Mouse (Mus musculus): ENCODE measurements around the gene Mboat2. TPM values are rescaled to one million over a fixed set of nuclear protein-coding genes. Genes with fewer than 3 reads are reported as not detected.

Mboat2 gene
- polyA plus RNA-seq, 1 experiment = 0.78 TPM

DNA sequence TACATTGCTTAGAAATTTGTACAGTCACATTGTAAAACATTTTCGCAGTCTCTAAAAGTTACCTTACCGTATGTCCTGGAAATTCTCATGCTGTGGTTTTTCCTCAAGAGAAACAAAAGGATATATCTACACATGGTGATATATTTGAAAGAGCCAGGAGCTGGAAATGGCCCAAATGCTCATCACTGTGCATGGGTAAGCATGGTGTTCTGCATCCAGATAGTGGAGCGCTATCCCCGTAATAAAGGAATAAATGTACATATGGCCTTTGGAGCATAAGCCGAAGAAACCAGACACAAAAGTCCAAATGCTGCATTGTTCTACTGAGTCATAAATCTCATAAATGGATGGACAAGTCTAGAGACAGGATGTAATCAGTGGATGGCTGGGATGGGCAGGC lies 72.1 kb downstream of the Mboat2 start:
- no peak for TF ChIP-seq TAL1 (IDR thresholded peaks at IDR 0.05; ENCODE audit: low read length)
- no peak for TF ChIP-seq GATA1 (IDR thresholded peaks at IDR 0.05; ENCODE audit: low read length)
- Histone ChIP-seq H3K4me3 (replicated peaks) (no peak overlapping the region), H3K27me3 (ENCODE audit: control insufficient read depth) (no peaks in the 10 kb centered on the region), H3K36me3 (ENCODE audit: control insufficient read depth) (peaks cover 58% of the 10 kb centered on the region), H3K9me3 (ENCODE audit: control insufficient read depth, low read length) (no peaks in the 10 kb centered on the region), H3K4me1 (ENCODE audit: control insufficient read depth) (peaks cover 24% of the 10 kb centered on the region)

DNA sequence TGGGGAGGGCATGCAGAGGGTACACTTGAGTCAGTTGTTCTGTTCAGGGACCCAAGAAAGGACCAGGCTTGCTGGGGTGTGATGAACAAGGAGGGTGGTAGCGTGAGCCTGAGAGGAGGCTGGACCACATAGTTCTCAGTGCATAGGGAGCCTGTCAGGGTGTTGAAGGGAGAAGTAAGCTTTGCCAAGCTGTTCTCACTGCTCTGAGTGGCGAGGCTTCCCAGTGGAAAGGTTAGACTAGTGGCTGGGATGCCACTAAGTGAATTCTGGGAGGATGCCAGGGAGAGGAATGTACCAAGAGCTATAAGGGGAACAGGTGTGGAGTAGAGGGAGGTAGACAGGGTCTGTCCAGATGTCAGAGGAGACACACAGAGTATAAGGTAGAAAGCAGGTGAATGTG lies 77.2 kb downstream of the Mboat2 start:
- H3K36me3 ChIP-seq (ENCODE audit: control insufficient read depth) = peaks cover 54% of the 10 kb centered on the region
- no peak for TF ChIP-seq GATA1 (IDR thresholded peaks at IDR 0.05; ENCODE audit: low read length)
- no peak overlapping the region for H3K4me3 ChIP-seq (replicated peaks)
- H3K9me3 ChIP-seq (ENCODE audit: control insufficient read depth, low read length) = no peaks in the 10 kb centered on the region
- H3K27me3 ChIP-seq (ENCODE audit: control insufficient read depth) = no peaks in the 10 kb centered on the region
- H3K4me1 ChIP-seq (ENCODE audit: control insufficient read depth) = peaks cover 30% of the 10 kb centered on the region

DNA sequence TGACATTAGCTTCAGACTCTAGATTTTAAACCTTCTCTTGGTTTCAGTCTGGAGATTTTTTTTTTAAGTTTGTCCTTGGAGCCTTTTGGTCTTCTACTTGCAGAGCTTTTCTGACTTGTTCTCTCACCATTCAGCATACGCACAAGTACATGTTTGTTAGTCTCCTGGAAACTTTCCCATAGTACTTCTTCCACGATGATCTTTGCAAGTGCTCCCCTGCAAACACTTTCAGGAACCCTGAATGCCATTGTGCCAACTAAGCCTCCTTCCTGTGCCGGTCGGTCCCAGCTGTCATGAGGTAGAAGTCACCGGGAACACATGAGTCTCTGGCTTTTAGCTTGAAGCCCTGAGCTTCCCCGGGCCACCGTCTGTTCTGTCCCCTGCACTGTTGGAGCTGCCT lies 79.0 kb downstream of the Mboat2 start:
- Histone ChIP-seq H3K9me3 (ENCODE audit: control insufficient read depth, low read length) (no peaks in the 10 kb centered on the region), H3K36me3 (ENCODE audit: control insufficient read depth) (peaks cover 53% of the 10 kb centered on the region), H3K27me3 (ENCODE audit: control insufficient read depth) (no peaks in the 10 kb centered on the region), H3K4me1 (ENCODE audit: control insufficient read depth) (peaks cover 30% of the 10 kb centered on the region), H3K4me3 (replicated peaks) (no peak overlapping the region)
- no peak for TF ChIP-seq TAL1 (IDR thresholded peaks at IDR 0.05; ENCODE audit: low read length)
- no peak for TF ChIP-seq GATA1 (IDR thresholded peaks at IDR 0.05; ENCODE audit: low read length)

DNA sequence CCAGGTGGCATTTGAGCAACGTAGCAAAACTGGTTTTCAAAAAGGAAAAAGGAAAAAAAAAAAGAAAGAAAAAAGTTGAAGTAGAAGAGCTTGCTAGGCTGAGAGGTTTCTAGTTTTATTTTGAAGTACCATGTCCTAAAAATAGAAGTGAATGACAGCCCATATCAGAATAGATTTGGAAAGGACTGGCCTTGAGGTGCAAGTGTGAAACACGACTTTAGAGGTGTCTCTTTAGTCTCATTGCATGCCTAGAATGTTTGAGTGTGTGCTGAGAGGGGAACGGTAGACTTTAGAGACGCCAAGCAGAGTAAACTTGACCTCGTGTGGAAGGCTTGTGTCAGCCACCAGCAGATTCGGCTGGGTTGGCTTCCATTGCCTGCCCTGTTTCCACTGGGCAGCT lies 81.5 kb downstream of the Mboat2 start:
- peaks cover 20% of the 10 kb centered on the region for H3K4me1 ChIP-seq (ENCODE audit: control insufficient read depth)
- no peaks in the 10 kb centered on the region for H3K27me3 ChIP-seq (ENCODE audit: control insufficient read depth)
- H3K9me3 ChIP-seq (ENCODE audit: control insufficient read depth, low read length) = no peaks in the 10 kb centered on the region
- H3K36me3 ChIP-seq (ENCODE audit: control insufficient read depth) = peaks cover 54% of the 10 kb centered on the region
- no peak for TF ChIP-seq GATA1 (IDR thresholded peaks at IDR 0.05; ENCODE audit: low read length)
- no peak for TF ChIP-seq TAL1 (IDR thresholded peaks at IDR 0.05; ENCODE audit: low read length)
- H3K4me3 ChIP-seq (replicated peaks) = no peak overlapping the region

DNA sequence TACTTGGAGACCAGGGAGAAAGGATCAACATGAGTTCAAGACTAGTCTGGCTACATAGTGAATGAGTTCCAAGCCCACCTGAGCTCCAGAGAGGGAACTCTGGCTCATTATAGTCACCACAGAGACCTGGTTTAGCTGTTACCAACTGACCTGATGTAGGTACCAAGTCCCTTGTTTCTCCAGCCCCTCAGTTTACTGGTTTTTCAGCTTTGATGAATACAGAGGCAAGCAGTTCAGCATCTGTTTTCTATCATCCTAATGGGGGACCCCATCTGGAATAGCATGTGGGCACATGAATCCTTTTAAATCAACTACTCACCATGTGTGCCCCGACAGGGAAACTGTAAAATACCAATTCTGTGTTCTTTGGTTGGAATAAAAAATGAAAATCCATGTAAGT lies 82.2 kb downstream of the Mboat2 start:
- H3K4me3 ChIP-seq (replicated peaks) = no peak overlapping the region
- H3K9me3 ChIP-seq (ENCODE audit: control insufficient read depth, low read length) = peaks cover 2% of the 10 kb centered on the region; the same call in 1 of the 2 replicates
- peaks cover 13% of the 10 kb centered on the region for H3K4me1 ChIP-seq (ENCODE audit: control insufficient read depth)
- H3K36me3 ChIP-seq (ENCODE audit: control insufficient read depth) = peaks cover 58% of the 10 kb centered on the region
- TF ChIP-seq TAL1 (IDR thresholded peaks at IDR 0.05; ENCODE audit: low read length) (no peak), GATA1 (IDR thresholded peaks at IDR 0.05; ENCODE audit: low read length) (no peak)
- H3K27me3 ChIP-seq (ENCODE audit: control insufficient read depth) = no peaks in the 10 kb centered on the region

DNA sequence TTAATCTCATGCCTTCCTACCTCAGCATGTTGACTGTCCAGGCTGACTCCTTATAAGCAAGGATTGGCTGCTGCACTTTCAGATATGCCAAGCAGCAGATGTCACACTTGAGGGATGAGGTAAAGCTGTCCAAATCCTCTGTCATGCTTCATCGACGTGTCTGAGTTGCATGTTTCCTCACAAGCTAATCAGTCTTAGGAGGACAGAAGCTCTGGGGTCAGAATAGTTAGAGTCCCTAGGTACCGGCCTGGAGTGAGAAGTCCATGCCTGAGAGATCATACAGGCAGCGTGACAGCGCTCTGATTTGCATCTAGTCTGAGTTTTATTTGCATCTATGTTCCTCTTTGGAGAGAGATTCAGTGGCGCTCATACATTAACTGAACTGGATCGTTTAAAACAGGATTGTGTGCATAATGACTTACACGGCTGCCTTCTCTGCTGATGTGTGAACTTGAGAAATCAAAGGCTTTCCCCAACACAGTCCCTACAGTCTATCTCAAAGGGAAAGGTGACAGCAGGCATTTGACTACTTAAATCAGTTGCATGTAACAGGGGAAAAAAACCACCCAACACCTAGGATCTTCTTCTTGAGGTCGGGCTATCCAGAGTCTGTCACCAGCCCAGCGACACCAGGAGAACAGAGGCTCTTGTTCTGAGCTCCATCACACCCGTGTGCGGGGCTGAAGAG lies 88.0 kb downstream of the Mboat2 start:
- TF ChIP-seq TAL1 (IDR thresholded peaks at IDR 0.05; ENCODE audit: low read length) (no peak), GATA1 (IDR thresholded peaks at IDR 0.05; ENCODE audit: low read length) (no peak)
- H3K27me3 ChIP-seq (ENCODE audit: control insufficient read depth) = no peaks in the 10 kb centered on the region

DNA sequence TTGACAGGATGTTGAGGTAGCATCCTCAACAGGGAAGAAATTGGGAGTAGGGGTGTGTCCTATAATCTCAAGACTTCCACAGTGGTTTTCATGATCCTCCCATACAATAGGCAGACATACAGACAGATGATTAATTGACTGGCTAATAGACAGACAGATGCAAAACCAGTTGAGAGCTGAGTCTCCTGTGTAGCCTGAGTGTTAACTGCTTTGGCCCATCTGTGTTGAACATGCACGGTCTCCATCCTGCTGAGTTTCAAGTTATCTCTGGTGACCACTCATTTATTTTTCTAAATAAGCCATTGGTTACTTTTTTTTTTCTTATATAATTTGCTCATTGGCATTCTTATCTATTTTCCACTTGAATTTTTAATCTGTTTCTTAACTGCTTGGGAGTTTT lies 90.2 kb downstream of the Mboat2 start:
- TF ChIP-seq GATA1 (IDR thresholded peaks at IDR 0.05; ENCODE audit: low read length) (no peak), TAL1 (IDR thresholded peaks at IDR 0.05; ENCODE audit: low read length) (no peak)
- Histone ChIP-seq H3K9me3 (ENCODE audit: control insufficient read depth, low read length) (peaks cover 2% of the 10 kb centered on the region; the same call in 1 of the 2 replicates), H3K27me3 (ENCODE audit: control insufficient read depth) (no peaks in the 10 kb centered on the region), H3K4me3 (replicated peaks) (no peak overlapping the region), H3K4me1 (ENCODE audit: control insufficient read depth) (peaks cover 18% of the 10 kb centered on the region), H3K36me3 (ENCODE audit: control insufficient read depth) (peaks cover 31% of the 10 kb centered on the region)

More for the DNA sequence above, 88.0 kb downstream of the Mboat2 start:
- Histone ChIP-seq H3K9me3 (ENCODE audit: control insufficient read depth, low read length) (peaks cover 2% of the 10 kb centered on the region; the same call in 1 of the 2 replicates), H3K36me3 (ENCODE audit: control insufficient read depth) (peaks cover 38% of the 10 kb centered on the region), H3K4me3 (replicated peaks) (no peak overlapping the region), H3K4me1 (ENCODE audit: control insufficient read depth) (peaks cover 11% of the 10 kb centered on the region)

DNA sequence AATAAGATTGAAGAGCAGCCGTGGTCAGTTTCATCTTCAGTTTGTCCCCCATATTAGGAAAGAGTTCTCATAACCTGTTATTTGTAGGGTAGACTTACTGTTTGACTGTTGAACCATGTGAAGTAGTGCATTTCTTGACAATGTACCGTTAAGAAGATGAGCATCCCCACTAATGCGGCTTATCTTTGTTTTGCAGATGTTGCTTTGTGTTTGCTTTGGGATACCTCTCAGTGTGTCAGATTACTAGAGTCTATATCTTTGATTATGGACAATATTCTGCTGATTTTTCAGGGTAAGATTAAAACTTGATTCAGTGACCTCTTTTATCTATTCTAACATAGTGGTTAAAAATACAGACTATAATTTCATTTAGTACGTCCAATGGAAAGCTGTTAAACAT lies 93.3 kb downstream of the Mboat2 start:
- H3K4me3 ChIP-seq (replicated peaks) = no peak overlapping the region
- H3K4me1 ChIP-seq (ENCODE audit: control insufficient read depth) = peaks cover 25% of the 10 kb centered on the region
- no peaks in the 10 kb centered on the region; the same call in 1 of the 2 replicates for H3K27me3 ChIP-seq (ENCODE audit: control insufficient read depth)
- no peaks in the 10 kb centered on the region for H3K9me3 ChIP-seq (ENCODE audit: control insufficient read depth, low read length)
- H3K36me3 ChIP-seq (ENCODE audit: control insufficient read depth) = peaks cover 21% of the 10 kb centered on the region
- no peak; the same call in 2 of the 3 replicates for TF ChIP-seq TAL1 (IDR thresholded peaks at IDR 0.05; ENCODE audit: low read length)
- no peak for TF ChIP-seq GATA1 (IDR thresholded peaks at IDR 0.05; ENCODE audit: low read length)

DNA sequence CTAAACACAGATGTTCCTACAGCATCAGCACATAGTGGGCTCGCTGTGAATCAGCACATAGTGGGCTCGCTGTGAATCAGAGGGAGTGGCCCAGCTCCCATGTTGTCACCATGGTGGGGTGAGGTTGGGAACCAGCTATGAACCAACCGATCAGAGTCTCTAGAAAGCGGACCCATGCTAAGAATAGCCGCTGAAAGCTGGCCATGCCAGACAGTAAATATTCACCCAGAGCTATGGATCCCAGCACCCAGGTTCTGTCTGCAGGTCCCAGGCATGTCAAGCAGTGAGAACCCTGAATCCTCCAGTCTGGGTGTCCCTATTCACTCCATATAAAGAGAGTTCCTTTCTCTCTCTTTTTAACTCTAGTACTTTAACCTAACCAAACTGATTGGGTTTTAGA lies 94.6 kb downstream of the Mboat2 start:
- Histone ChIP-seq H3K4me1 (ENCODE audit: control insufficient read depth) (peaks cover 32% of the 10 kb centered on the region), H3K27me3 (ENCODE audit: control insufficient read depth) (no peaks in the 10 kb centered on the region; the same call in 1 of the 2 replicates)
- no peak for TF ChIP-seq GATA1 (IDR thresholded peaks at IDR 0.05; ENCODE audit: low read length)
- no peak for TF ChIP-seq TAL1 (IDR thresholded peaks at IDR 0.05; ENCODE audit: low read length)

More for the DNA sequence above, 94.6 kb downstream of the Mboat2 start:
- no peaks in the 10 kb centered on the region for H3K9me3 ChIP-seq (ENCODE audit: control insufficient read depth, low read length)
- no peak overlapping the region for H3K4me3 ChIP-seq (replicated peaks)
- H3K36me3 ChIP-seq (ENCODE audit: control insufficient read depth) = peaks cover 25% of the 10 kb centered on the region
